Mouse (Mus musculus) thymus, adult 2 months (tissue): Measurements from ENCODE around the gene Spn. TPM values are rescaled to one million over a fixed set of nuclear protein-coding genes. Genes with fewer than 3 reads are reported as not detected.
A peak's percentile ranks its signal among the peaks of the same experiment; 100 is the strongest.

Experiments
- DNase-seq: peaks from one replicate; pipeline ENCODE4 v3.0.0; 2021
- H3K27ac ChIP-seq: fragments of 200-500 bp; 2 replicates; pipeline ENCODE4 v1.5.1; 2012; ENCODE audit warnings: low read length, control low read depth; ENCODE audit not compliant: control insufficient read depth, insufficient read depth
- H3K27me3 ChIP-seq: fragments of 200-500 bp; 2 replicates; pipeline ENCODE4 v1.6.1; 2012; ENCODE audit warnings: mild to moderate bottlenecking, low read length, moderate library complexity, mixed read lengths; ENCODE audit not compliant: control insufficient read depth, insufficient read depth
- H3K36me3 ChIP-seq: fragments of 200-500 bp; 2 replicates; pipeline ENCODE4 v1.6.1; 2012; ENCODE audit warnings: mild to moderate bottlenecking, low read length, moderate library complexity; ENCODE audit not compliant: control insufficient read depth, insufficient read depth
- H3K4me1 ChIP-seq: fragments of 200-500 bp; replicated peaks from 2 replicates; pipeline ENCODE4 v1.6.1; 2012; ENCODE audit warnings: low read length; ENCODE audit not compliant: control insufficient read depth, insufficient read depth
- H3K4me3 ChIP-seq: fragments of 200-500 bp; 2 replicates; pipeline ENCODE4 v1.5.1; 2012; ENCODE audit warnings: mild to moderate bottlenecking, low read length, control low read depth, moderate library complexity; ENCODE audit not compliant: control insufficient read depth, insufficient read depth
- CTCF ChIP-seq: fragments of 200-500 bp; IDR thresholded peaks from 2 replicates; pipeline ENCODE4 v1.5.1; 2012; ENCODE audit warnings: mild to moderate bottlenecking, control low read depth, low read length, moderate library complexity, borderline replicate concordance; ENCODE audit not compliant: control insufficient read depth, poor library complexity, insufficient read depth; ENCODE audit errors: extremely low read depth
- POLR2A ChIP-seq: fragments of 200-500 bp; IDR thresholded peaks from 2 replicates; pipeline ENCODE4 v1.6.1; 2012; ENCODE audit warnings: mild to moderate bottlenecking, low read length, control low read depth, moderate library complexity; ENCODE audit not compliant: control insufficient read depth, poor library complexity, insufficient read depth; ENCODE audit errors: extremely low read depth
- WGBS: fragments of 180-500 bp; shearing (Covaris S2); methylation state at CpG from one replicate; pipeline ENCODE4 v1.1.7; 2018; 5-methylcytosine and 5-hydroxymethylcytosine counted together
- polyA plus RNA-seq: library from polyadenylated mRNA; depleted of rRNA; stranded (reverse); fragments of >200 nt; gene quantifications from 2 replicates; pipeline ENCODE4 v1.2.3, GENCODE M21; 2012

Spn gene
- polyA plus RNA-seq, 1 experiment, result 135 TPM

DNA sequence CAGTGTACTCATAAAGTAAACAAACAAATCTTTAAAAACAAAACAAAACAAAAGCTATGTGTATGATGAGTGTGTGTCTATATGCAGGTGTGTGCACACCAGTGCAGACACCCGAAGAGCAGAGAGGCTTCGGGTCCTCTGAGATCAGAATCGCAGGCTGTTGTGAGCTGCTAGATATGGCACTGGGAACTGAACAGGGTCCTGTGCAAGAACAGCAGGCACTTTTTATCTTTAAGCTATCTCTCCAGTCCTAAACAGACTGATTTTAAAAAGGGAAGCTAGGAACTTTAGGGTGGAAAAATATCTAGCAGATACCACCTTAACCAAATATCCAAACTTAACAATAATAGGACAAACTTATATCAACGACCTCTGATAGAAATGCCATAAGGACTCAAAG is 5.0 kb upstream of the Spn start:
- Histone ChIP-seq H3K27me3 (no peaks in the 10 kb centered on the region), H3K4me3 (no peak overlapping the region; the same call in 1 of the 2 replicates), H3K4me1 (peaks cover 19% of the 10 kb centered on the region), H3K27ac (no peak overlapping the region), H3K36me3 (no peaks in the 10 kb centered on the region)
- no peak for TF ChIP-seq POLR2A
- TF ChIP-seq CTCF, result no peak
- 88% methylated on average over 4 of the region's 4 CpGs for WGBS
- DNase-seq, result no peak

- WGBS, result 84% methylated on average over 2 of the region's 2 CpGs
- Histone ChIP-seq H3K27me3 (no peaks in the 10 kb centered on the region), H3K4me1 (peaks cover 19% of the 10 kb centered on the region), H3K36me3 (no peaks in the 10 kb centered on the region), H3K4me3 (no peak overlapping the region), H3K27ac (no peak overlapping the region)
- TF ChIP-seq CTCF, result no peak
- TF ChIP-seq POLR2A, result no peak
- DNase-seq, result no peak
These were observed 4.6 kb upstream of the Spn start for GRCm38 (mm10) chr7:127142214-127142613.

- 59% methylated on average over 7 of the region's 7 CpGs for WGBS
- Histone ChIP-seq H3K27ac (peak overlapping the region; percentile 45; the same call in 1 of the 2 replicates), H3K4me3 (no peak overlapping the region), H3K4me1 (peaks cover 33% of the 10 kb centered on the region), H3K36me3 (no peaks in the 10 kb centered on the region), H3K27me3 (no peaks in the 10 kb centered on the region)
- DNase-seq, result no peak
- TF ChIP-seq CTCF, result no peak
- no peak for TF ChIP-seq POLR2A
These were observed 3.2 kb upstream of the Spn start for GRCm38 (mm10) chr7:127140623-127141404.

GRCm38 (mm10) chr7:127139562-127139961 is 1.9 kb upstream of the Spn start:
- WGBS, result 88% methylated on average over 5 of the region's 5 CpGs
- no peak overlapping the region for H3K27ac ChIP-seq
- H3K27me3 ChIP-seq, result no peaks in the 10 kb centered on the region
- no peaks in the 10 kb centered on the region for H3K36me3 ChIP-seq
- no peak for TF ChIP-seq POLR2A
- TF ChIP-seq CTCF, result no peak
- H3K4me1 ChIP-seq, result peaks cover 41% of the 10 kb centered on the region
- no peak for DNase-seq
- no peak overlapping the region for H3K4me3 ChIP-seq

- WGBS, result 97% methylated on average over 7 of the region's 7 CpGs
- no peak for DNase-seq
- Histone ChIP-seq H3K36me3 (no peaks in the 10 kb centered on the region), H3K4me1 (peaks cover 41% of the 10 kb centered on the region), H3K4me3 (no peak overlapping the region), H3K27me3 (no peaks in the 10 kb centered on the region), H3K27ac (no peak overlapping the region)
- TF ChIP-seq CTCF (no peak), POLR2A (no peak)
These were observed 1.5 kb upstream of the Spn start for GRCm38 (mm10) chr7:127139100-127139499.

- Histone ChIP-seq H3K27ac (peak overlapping the region; percentile 73), H3K27me3 (no peaks in the 10 kb centered on the region), H3K4me1 (peaks cover 43% of the 10 kb centered on the region), H3K4me3 (peak overlapping the region; percentile 76), H3K36me3 (no peaks in the 10 kb centered on the region)
- DNase-seq, result peak; percentile 49
- no peak for TF ChIP-seq CTCF
- TF ChIP-seq POLR2A, result no peak
- WGBS, result 9% methylated on average over 22 of the region's 22 CpGs
These were observed 1.2 kb downstream of the Spn start for GRCm38 (mm10) chr7:127136181-127137071.
